Mouse (Mus musculus) spleen, postnatal 14 days (tissue): ENCODE measurements around the gene Ctdspl.

Source experiments
- DNase-seq, 2 experiments: peaks; one replicate each; pipeline ENCODE4 v3.0.0; 2021 to 2022; ENCODE audit warnings: low spot score in 2 of 2

Gene Ctdspl

GRCm38 (mm10) chr9:118948486-118948885, 22.2 kb downstream of the Ctdspl start:
- DNase-seq: no peak

DNA sequence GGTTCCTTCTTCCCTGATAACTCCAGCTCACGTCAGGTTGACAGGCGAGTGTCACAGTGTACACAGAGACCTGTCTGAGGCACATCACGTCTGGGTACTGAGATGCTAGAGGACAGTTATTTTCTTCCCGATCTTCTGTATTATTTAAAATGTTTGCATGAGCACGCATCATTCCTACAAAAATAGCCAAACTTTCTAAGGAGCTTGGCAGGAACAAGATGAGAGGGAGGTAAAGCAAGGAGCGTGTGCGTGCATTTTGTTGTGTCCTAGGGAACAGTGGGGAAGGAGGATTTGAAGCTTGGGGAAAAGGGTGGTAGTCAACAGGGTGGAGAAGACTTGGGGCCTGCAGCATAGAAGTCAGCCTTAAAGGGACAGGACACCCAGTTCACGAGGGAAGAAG, 22.9 kb downstream of the Ctdspl start:
- DNase-seq: no peak

DNA sequence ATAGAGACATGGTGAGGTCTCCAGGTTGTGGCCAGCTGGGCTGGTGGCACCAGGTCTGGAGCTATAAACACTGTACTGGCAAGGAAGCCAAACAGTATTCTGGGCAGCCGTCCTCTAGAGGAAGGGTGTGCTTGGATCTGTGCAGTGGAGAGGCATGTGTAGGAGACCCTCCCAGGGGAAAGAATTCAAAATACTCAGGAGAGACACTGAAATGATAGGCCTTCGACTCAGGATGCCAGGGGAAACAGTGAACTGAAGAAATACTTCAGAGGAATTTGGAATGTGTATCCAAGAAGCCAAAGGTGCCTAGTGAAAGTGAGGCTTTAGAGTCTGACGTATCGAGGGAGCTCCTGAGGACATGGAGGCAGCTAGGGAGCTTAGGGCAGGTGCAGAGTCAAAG, 23.4 kb downstream of the Ctdspl start:
- no peak for DNase-seq

- DNase-seq: no peak
These were observed 23.8 kb downstream of the Ctdspl start for GRCm38 (mm10) chr9:118950061-118950460.

DNA sequence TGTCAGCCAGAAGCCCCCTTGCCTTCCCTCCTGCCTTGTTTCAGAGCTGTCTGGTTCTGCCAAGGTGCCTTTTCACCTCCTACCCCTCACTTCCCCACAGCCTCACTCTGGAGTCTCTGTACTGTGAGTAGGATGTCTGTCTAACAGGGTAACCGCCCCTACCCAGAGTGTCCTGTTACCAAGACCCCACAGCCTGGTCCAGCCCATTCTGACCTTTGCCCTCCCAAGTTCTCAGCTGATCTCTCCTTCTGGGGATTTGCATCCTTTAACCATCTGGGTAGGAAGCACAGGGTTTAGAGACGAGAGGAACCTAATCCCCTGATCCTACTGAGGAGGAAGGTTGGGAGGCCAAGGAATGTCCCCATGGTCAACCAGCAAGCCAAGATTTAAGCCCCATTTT, 24.5 kb downstream of the Ctdspl start:
- DNase-seq: no peak

DNA sequence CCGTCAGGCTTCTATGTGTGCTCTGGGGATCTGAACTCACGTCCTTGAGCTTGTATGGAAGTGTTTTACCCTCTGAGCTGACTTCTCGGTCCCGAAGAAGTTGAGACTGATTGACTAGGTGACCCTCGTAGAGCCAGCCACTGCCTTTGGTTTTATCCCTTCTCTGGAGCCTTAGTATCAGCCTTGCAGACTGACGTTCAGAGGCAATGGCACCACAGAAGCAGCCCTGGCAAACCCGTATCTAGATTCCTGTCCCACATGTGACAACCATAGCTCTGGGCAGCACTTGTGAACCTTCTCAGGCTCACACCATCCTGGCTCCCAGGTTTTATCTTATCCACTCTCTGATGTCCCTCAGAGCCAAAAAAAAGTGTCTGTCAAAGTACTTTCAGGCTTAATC, 25.1 kb downstream of the Ctdspl start:
- no peak for DNase-seq

DNA sequence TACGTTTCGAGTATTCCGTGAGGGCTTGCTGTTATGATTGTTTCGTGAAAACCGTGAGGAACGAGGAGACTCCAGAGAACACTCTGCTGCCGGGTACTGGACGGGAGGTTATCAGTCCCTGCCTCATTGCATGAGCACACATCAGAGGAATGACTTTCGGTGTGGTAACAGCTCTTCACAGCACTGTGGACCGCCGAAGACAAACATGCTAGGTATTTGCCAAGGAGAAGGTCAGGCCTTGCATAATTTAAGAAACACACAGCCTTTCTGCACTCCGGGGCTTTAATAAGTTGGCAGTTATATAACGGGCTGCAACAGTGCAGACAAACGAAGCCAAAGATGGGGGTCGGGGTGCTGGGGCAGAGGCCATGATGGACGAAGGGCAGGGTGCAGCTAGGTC, 25.9 kb downstream of the Ctdspl start:
- no peak for DNase-seq

GRCm38 (mm10) chr9:118953465-118954194, 27.4 kb downstream of the Ctdspl start:
- DNase-seq: no peak

DNA sequence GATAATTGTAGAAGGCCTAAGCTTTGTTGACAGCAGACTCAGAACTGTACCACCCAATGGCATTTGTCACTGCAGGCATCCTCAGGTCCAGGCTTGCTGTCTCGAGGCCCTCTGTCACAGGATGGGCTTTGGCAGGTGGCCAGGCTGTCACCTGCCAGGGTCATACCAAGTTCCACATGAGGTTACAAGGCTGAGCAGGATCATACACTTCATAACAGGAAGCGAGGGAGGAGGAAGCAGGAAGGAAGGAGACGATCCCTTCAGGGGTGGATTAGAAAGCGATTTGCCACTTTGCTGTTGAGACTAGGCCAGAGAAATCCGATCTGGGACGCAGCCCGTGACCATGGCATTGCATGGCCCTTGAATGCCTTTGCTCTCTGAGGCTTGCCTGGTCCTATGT, 32.5 kb downstream of the Ctdspl start:
- DNase-seq: no peak

- DNase-seq: no peak
These were observed 34.3 kb downstream of the Ctdspl start for GRCm38 (mm10) chr9:118960415-118961091.

GRCm38 (mm10) chr9:118963149-118963548, 36.9 kb downstream of the Ctdspl start:
- no peak for DNase-seq

- no peak for DNase-seq
These were observed 38.2 kb downstream of the Ctdspl start for GRCm38 (mm10) chr9:118964263-118965034.

DNA sequence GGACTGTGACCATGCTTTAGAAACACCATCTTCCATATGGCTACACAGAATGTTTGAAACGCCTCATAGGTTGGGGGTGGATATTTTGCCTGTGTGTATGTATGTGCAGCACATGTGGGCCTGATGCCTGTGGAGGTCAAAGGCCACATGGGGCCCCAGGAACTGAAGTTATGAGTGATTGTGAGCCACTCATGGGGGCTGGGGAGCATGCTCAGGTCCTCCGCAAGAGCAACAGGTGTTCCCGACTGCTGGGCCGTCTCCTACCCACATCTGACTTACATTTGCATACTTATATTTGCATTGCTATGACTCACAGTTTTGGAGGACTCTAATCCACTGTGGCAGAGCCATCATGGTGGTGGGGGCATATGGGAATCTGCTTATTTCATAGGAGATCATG, 43.6 kb downstream of the Ctdspl start:
- DNase-seq: no peak

DNA sequence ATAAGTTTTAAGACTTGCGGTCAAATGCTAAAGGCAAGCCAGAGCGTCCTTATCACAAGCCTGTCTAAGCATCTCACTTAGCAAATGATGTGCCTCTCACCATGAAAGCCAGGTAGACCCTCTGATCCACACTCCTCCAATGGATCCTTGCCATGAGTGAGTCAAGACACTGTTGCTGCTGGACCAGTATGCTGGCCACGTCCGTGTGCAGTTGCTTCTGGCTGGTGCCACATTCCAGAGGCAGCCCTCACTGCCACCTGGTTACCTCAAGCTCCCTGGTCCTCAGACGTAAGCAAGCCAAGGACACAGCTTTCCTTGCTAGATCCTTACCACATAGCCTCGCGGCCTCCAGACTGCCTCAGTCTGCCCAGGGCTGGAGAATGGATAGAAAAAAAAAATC, 46.8 kb downstream of the Ctdspl start:
- no peak for DNase-seq

DNA sequence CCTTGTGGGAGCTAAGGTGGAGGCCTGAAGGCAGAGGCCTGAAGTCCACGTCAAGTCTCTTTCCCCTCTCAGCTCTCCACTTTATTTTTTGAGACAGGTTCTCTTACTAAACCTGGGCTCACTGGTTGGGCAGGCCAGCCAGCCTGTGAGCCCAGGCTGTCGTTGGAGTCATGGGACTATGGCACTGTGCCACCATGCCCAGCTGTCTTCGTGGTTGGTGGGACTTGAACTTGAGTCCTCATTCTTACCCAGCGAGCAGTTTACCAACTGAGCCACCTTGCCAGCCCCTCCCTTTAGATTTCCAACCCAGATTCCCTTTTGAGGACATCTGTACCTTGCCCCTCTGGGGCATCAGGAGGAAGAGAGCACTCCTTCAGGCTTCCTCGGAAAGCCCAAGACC, 47.3 kb downstream of the Ctdspl start:
- DNase-seq: no peak

- no peak for DNase-seq
These were observed 47.9 kb downstream of the Ctdspl start for GRCm38 (mm10) chr9:118974148-118974547.

DNA sequence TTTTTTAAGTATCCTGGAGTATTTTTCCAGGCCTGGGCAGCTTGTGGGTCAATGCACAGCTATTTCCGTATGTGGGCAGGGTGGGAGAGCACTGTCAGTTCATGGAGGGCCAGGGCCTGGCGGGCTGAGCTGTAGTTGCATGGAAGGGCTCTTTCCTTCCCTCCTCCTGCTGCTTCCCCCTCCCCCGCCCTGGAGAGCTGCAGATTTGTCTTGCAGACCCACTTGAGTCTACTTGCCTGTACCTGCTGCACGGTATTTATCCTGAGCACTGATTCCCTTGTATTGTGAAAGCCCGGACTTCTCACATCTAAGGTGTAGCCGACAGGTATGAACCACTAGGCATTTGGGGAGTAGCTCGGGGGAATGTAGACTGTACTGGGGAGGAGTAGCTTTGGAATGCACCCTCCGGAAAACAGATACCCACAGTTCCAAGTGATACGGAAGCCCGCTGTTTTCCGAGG, 49.0 kb downstream of the Ctdspl start:
- no peak for DNase-seq

DNA sequence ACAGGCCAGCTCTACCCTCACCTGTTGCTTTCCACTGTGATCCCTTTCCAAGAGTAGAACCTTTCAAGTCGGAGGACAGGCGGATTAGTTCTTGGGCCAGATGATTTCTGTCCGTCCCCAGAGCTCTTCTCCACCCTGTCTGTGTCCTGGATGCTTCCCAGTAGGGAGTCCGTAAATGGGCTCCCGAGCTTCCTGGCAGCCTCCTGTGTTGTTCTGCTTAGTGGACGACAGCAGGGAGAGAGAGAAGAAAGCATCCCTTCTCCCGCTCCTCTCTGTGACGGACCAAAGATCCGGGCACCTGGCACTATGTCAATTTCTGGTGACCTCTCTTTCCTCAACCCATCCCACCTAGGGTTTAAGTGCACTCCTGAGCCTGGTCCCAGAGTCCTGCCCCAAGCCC, 49.5 kb downstream of the Ctdspl start:
- no peak for DNase-seq

DNA sequence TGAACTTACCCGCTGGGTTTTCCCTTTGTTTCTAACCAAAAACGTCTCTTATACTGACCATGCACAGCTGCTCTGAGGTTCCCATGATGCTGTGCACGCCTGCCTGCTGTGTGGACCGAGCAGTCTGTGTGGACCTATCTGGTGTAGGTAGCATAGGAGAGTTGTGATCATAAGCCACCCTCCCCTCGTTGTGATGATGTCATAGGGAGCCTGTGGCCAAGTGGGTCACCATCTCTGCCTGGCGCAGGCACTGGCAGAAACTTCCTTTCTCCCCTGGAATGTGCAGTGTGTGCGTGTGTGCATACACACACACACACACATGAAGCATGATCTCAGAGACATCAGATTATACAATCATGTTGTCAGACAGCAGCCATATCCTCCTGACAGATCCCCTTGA, 50.3 kb downstream of the Ctdspl start:
- no peak for DNase-seq

GRCm38 (mm10) chr9:118977425-118977824, 51.2 kb downstream of the Ctdspl start:
- no peak for DNase-seq

DNA sequence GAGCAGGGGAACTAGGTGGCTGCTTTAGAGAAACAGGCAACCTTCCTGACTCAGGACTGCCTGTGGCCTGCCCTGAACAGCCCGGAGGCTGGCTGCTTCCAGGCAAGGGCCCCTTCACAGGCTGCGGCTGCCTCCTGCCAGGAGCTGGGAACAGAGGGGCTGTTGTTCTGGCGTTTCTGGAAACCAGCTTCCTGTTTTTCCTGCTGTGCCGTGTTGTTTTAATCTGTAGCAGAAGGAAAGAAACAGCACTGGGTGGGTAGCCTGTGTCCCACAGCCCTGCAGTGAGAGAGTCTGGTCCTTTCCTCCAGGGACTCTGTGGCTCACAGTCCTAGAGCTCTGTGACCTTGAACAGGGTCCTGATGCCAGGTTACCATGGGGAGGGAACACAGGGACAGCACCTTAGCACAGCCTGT, 54.2 kb downstream of the Ctdspl start:
- DNase-seq: no peak

GRCm38 (mm10) chr9:118984650-118985432, 58.6 kb downstream of the Ctdspl start:
- DNase-seq: no peak
